Mouse (Mus musculus): ENCODE measurements around the gene Tmem151b.

The Tmem151b gene

GRCm38 (mm10) chr17:45545278-45545961 lies 4.1 kb downstream of the Tmem151b start:
- DNase-seq (ENCODE audit: low read depth, low spot score) = no peak

DNA sequence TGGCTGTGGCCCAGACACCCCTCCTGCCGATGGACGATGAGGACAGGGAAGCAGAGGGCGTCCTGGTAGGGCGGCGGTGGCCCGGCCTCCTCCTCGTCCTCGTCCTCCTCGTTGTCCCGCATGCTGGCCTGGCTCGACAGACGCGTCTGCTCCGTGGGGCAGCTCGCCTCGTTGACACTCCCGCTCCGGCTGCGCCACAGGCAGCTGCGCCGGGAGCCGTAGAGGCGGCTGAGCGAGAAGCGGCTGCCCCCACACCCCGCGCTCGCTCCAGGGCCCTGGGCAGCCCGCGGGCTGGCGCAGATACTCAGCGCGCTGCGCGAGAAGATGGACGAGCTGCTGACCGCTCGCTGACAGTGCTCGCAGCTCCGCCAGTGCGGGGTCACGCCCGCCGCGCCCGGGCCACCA lies 4.6 kb downstream of the Tmem151b start:
- no peak for DNase-seq (ENCODE audit: low read depth, low spot score)

- DNase-seq (ENCODE audit: low read depth, low spot score) = no peak
These were observed 5.2 kb downstream of the Tmem151b start for GRCm38 (mm10) chr17:45544001-45544872.

- no peak for DNase-seq (ENCODE audit: low read depth, low spot score)
These were observed 6.4 kb downstream of the Tmem151b start for GRCm38 (mm10) chr17:45543115-45543514.

- no peak for DNase-seq (ENCODE audit: low read depth, low spot score)
These were observed 6.8 kb downstream of the Tmem151b start for GRCm38 (mm10) chr17:45542705-45543104.

DNA sequence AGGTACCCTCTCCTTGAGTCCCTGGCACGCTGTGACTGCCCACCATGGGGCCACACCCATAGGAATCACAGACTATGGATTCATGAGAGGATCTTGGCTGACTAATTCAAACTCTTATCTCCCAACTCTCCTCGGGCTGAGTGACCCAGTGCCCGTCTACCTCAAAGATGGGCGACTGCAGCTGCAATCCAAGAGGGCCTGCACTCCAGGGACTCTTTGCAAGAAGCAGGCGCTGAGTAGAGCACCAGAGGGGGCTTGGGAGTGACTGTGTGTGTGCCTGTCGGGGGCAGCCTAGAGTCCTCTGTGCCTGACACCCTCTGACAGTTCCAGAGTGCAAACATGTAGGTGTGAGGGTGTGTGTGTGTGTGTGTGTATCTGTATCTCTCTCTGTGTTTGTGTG lies 7.3 kb downstream of the Tmem151b start:
- DNase-seq (ENCODE audit: low read depth, low spot score) = no peak

- DNase-seq (ENCODE audit: low read depth, low spot score) = no peak
These were observed 9.8 kb downstream of the Tmem151b start for GRCm38 (mm10) chr17:45539664-45540063.

GRCm38 (mm10) chr17:45538394-45538793 lies 11.1 kb downstream of the Tmem151b start:
- no peak for DNase-seq (ENCODE audit: low read depth, low spot score)

DNA sequence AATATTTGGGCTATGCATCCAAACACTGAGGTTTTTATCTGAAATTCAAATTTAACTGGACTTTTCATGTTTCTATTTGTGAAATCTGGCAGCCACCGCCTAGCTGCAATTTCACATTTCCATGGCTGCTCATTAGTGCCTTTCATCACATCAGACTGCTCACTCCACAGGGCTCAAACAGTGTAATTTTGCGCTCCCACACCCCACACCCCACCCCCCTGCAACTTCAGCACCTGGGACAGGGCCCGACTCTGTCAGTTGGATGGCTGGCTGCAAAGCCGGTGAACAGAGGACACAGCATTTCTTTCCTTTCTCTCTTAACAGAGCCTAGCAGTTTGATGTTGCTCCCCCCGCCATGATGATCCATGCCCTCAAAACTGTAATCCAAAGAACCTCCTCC lies 13.2 kb downstream of the Tmem151b start:
- no peak for DNase-seq (ENCODE audit: low read depth, low spot score)

DNA sequence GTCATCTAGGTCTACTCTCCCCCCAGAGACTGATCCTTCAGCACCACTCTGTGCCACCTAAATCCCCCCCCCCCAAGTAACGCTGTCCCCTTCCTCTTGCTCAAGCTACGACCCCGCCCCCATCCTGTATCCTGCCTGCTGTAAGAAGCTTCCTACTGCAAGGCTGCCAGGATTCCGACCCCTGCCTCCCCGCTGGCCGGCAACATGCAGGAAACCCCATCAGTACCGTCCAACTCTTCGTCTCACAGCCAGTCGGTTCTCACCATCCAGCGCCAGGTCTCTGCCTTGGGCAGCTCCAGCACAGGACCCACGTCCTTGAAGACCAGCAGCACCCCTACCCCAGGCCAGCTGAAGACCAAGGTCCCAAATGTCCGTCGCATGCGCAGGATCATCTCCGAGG lies 16.6 kb downstream of the Tmem151b start:
- no peak for DNase-seq (ENCODE audit: low read depth, low spot score)

GRCm38 (mm10) chr17:45530346-45530782 lies 19.1 kb downstream of the Tmem151b start:
- DNase-seq (ENCODE audit: low read depth, low spot score) = no peak

DNA sequence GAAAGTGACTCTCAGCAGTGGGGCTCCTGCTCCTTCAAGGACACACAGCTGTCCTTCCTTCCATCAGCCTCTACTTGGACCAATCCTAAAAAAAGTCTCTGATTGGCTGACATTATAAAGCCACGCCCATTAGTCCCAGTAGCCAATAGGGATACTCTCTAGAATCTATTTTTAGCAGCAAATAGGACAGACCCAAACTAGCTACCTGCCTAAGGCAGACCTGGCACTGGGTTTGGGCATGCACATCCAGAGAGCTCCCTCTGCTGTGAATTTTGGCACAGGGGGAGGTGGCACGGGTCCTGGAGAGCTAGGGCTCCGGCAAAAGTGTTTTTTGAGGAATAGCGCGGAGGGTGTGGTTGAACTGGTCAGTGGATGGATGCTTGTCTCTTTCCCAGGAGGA lies 22.9 kb downstream of the Tmem151b start:
- DNase-seq (ENCODE audit: low read depth, low spot score) = no peak

- no peak for DNase-seq (ENCODE audit: low read depth, low spot score)
These were observed 24.5 kb downstream of the Tmem151b start for GRCm38 (mm10) chr17:45524961-45525360.

DNA sequence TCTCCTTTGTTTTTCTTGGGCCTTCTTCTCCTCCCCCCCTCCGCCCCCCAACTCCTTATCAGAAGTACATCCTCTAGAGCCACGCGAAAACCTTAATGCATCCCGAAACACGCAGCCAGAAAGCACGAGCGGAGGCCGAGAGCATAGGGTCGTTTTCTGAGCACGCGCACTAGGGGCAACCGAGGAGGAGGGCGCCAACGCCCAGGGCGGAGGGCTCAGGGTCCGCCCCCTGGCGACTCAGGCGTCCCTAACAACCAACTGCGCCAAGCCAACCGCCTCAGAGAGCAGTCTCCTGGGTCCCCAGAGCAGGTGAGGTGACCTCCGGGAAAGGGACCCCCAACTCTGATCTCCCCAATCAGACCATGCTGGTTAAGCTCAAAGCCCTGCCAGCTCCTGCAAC lies 26.2 kb downstream of the Tmem151b start, which contains the start of gene Tcte1:
Gene Tcte1, plus strand, starts transcription at position 172 of the 400 bp plus-strand sequence.
- no peak for DNase-seq (ENCODE audit: low read depth, low spot score)

- no peak for DNase-seq (ENCODE audit: low read depth, low spot score)
These were observed 29.3 kb downstream of the Tmem151b start for GRCm38 (mm10) chr17:45520136-45520535.

GRCm38 (mm10) chr17:45518766-45519475 lies 30.6 kb downstream of the Tmem151b start:
- DNase-seq (ENCODE audit: low read depth, low spot score) = no peak

DNA sequence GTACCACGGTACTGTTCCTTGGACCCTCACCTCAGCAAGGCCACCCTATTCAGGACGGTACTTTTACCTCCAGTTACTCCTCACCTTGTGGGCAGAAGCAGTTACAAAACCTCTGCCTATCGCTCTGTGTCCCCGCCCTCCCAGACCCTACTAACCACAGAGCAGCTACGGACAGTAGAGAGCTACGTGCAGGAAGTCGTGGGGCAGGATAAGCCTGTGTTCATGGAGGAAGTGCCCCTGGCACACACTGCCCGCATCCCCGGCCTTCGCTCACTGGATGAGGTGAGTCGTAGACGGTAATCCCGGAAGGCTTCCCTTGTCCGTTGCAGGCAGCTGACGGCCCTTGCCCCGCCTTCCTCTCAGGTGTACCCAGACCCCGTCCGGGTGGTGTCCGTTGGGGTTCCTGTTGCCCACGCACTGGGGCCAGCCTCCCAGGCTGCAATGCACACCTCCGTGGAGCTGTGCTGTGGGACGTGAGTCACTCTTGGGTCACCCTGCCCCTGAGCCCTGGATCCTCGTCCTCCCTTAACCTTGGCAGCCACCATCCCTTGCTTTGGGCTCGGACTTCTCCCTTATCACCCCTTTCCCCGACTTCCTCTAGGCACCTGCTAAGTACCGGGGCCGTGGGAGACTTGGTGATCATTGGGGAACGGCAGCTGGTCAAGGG lies 31.8 kb downstream of the Tmem151b start:
- no peak for DNase-seq (ENCODE audit: low read depth, low spot score)

- no peak for DNase-seq (ENCODE audit: low read depth, low spot score)
These were observed 32.3 kb downstream of the Tmem151b start for GRCm38 (mm10) chr17:45517135-45517534.

GRCm38 (mm10) chr17:45516488-45516887 lies 33.0 kb downstream of the Tmem151b start:
- DNase-seq (ENCODE audit: low read depth, low spot score) = peak; percentile 48

DNA sequence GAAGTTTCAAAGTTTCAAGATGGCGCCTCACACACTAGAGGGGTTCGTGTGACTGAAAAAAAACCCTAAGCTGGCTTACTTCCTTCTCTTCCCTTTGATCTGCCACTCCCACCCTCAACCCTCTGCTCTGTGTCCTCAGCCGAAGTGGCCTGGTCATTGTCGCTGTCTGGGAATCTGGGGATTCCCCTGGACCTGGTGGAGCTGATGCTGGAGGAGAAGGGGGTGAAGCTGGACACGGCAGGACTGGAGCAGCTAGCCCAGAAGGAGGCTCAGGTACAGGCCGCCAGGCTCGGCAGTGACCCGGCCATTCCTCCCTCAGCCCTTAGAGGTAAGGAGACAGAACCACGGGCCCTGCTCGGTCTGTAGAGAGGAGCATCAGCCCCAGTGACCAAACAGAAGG lies 33.7 kb downstream of the Tmem151b start:
- DNase-seq (ENCODE audit: low read depth, low spot score) = no peak

- no peak for DNase-seq (ENCODE audit: low read depth, low spot score)
These were observed 34.2 kb downstream of the Tmem151b start for GRCm38 (mm10) chr17:45515204-45515726.

Data from skeletal muscle tissue, adult 2 months (tissue).